Mouse (Mus musculus) cerebellum, postnatal 36 days (tissue): Measurements from ENCODE around the gene Zfp599.
"Not testable (repeated sequence)": the region's sequence is repeated elsewhere in the genome, so short reads cannot be mapped to it uniquely, and the experiment has no call there.

Experiments
- DNase-seq, 2 experiments: peaks; one replicate each; pipeline ENCODE4 v3.0.0; 2021 to 2022; ENCODE audit warnings: mixed read lengths in 2 of 2

Gene Zfp599

DNA sequence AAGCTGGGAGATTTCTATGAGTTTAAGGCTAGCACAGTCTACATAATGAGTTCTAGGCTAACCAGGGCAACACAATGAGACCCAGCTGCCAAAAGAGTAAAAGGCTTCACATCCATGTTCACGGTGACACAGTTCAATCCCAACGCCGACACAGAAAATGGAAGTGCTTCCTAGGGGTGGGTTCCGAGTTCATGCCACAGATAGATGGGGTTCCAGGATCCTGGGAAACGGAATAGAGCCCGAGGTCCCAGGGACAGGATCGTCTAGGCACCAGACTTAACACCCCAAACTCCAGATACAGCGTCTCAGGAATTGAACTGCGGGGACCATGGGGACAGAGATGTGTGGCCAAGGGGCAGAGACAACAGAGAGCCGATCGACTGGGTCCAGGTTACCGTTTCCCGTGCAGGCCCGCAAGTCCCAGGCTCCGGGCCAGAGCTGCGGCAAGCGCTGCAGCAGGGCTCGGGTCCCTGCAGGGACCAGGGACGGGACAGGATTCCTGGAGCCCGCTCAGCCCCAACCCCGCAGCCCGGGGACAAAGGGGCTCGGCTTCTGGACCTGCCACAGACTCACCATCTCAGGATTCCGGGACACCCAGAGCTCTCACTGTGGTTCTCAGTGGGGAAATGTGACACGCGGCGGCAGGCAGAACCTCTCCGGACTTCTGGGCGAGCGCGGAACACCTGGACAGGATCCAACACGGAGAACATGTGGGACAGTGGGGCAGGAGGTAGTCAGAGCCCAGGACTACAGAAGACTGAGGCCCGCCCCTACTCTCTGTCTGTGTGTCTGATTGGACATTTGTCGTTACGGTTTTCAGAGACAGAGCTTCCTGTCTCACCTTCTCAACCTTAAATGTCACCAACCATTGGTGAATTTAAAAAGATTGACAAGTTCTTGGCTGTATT lies at the start of gene Zfp599:
TSS of gene Zfp599 (minus strand) at position 712 of the 908 bp plus-strand sequence.
- DNase-seq, result peak; percentile 68 to 74

- not testable (repeated sequence) for DNase-seq
These were observed 48.2 kb upstream of the Zfp599 start for GRCm38 (mm10) chr9:22307920-22308262.

GRCm38 (mm10) chr9:22307156-22307919 lies 47.6 kb upstream of the Zfp599 start, which contains the start of gene Zfp810:
Zfp810 (minus strand) TSS chr9:22307648.
- DNase-seq, result peak; percentile 87 to 90

DNA sequence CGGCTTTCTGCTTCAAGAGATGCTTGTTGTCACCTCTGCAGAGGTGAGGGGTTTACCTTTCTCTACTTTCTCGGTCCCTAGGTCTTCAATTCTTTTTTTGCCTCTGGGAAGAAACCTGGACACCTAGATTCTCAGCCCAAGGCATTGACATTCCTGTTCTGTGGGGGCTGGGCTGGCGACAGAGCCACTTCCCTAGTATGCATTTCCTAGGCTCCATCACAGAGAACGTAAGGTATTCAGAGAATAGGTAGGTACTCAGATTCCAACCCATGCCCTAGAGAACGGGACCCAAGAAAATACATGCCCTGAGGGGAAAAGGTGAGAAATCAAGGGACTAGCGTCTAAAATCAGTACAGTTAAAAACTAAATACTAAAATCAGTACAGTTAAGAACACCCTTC lies 47.0 kb upstream of the Zfp599 start:
- DNase-seq, result peak in 1 of 2 experiments; percentile 9

- no peak for DNase-seq
These were observed 42.5 kb upstream of the Zfp599 start for GRCm38 (mm10) chr9:22302199-22302598.

DNA sequence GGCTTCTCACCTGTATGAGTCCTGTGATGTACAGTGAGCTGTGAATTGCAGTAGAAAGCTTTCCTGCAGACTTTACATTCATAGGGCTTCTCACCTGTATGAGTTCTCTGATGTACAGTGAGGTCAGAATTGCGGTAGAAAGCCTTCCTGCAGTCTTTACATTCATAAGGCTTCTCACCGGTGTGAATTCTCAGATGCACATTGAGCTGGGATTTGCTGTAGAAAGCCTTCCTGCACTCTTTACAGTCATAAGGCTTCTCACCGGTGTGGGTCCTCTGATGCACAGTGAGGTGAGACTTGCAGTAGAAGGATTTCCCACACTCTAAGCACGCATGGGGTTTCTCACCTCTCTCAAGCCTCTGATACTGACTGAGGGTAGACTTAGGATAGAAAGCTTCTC lies 19.0 kb upstream of the Zfp599 start:
- no peak for DNase-seq

DNA sequence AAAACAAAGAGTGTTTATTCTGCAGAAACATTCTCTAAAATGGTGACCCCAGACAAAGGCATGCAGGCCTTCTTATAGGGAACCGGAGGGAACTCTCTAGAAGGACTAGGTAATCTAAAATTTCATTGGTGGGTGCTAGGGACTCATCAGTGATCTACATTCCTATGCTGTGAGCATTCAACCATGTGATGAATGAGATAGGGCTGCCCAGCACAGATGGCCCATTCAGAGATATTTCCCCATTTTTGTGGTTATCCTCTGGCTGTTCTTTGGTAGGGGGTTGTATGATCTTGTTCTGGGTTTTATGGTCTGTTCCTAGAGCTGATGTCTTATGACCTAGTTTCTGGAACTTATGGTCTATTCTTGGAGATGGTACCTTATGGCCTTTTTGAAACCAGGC lies 9.2 kb upstream of the Zfp599 start:
- no peak for DNase-seq

DNA sequence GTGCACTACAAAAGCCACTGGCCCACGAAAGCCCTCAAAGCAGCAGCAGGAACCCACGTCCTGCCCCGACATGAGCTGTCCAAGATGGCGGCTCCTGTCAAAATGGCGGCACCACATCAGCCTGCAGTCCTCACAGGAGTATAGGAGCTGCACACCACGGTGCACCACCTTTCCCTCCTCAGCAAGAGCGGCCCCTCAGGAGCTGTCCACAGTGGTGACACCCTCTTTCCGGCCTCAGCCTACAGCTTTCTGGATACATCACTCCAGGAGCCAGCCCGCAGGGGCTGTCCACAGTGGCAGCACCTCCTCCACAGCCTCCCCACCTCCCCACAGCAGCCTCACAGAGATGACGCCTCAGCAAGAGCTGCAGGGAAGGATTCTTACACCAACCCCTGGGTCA lies 2.9 kb upstream of the Zfp599 start:
- DNase-seq, result no peak

- no peak for DNase-seq
These were observed 1.9 kb upstream of the Zfp599 start for GRCm38 (mm10) chr9:22261594-22261993.

DNA sequence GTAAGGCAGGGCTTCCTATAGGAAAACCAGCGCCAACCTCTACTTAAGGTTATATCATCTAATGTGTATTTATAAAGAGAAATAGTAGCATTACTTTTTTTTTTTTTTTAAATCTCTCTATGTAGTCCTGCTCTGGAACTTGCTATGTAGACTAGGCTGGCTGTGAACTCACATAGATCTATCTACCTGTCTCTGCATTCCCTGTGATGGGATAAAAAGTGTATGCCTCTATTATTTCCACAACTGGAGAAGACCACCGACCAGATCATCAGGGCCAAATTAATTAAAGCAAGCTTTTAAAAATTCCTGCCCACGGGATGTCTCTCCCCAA lies 362 bp upstream of the Zfp599 start:
- no peak for DNase-seq

DNA sequence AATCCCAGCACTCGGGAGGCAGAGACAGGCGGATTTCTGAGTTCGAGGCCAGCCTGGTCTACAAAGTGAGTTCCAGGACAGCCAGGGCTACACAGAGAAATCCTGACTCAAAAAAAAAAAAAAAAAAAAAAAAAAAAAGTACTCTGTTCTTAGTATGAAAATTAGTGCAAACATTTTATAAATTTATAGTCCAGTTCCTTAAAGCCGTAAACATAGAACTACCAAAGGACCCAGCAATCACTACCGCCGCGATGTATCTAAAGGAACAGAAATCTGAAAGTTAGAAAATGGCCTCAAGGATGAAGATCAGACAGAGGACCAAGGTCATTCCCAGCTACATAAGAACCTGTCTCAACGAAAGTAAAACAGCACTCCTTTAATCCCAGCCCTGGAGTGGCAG lies 911 bp downstream of the Zfp599 start:
- DNase-seq, result no peak

DNA sequence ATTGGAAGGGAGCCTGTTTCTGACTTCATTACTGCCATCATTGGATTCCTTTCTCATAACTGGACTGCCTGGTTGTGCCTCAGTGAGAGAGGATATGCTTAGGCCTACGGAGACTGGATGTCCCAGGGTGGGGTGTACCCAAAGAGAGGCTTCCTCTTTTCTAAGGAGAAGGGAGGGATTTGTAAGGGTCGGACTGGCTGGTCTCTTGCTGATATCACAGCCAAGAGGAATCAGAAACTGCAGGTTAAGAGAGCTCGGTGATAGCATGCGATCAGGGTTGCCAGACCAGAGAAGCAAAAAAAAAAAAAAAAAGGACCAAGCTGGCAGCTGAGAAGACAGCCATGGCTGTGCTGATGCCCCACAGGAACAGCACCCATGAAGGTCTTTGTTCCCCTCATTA lies 3.1 kb downstream of the Zfp599 start:
- DNase-seq, result no peak

DNA sequence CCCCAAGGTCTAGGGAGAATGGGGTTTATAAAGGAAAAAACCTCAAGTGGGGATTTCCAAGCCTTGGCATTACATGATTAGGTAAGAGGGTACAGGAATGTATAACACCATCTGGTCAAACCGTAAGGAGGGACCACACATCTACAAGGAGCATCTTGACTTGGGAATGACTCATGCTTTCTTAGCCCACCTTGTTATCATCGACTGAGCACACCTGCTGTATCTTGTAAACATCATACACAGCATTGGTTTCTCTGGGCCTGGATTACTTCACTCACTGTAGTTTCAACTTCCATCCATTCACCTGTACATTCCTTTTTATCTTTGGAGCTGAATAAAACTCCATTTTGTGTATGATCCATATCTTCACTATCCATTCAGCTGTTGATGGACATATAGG lies 15.5 kb downstream of the Zfp599 start:
- no peak for DNase-seq

- no peak for DNase-seq
These were observed 19.7 kb downstream of the Zfp599 start for GRCm38 (mm10) chr9:22240001-22240400.

DNA sequence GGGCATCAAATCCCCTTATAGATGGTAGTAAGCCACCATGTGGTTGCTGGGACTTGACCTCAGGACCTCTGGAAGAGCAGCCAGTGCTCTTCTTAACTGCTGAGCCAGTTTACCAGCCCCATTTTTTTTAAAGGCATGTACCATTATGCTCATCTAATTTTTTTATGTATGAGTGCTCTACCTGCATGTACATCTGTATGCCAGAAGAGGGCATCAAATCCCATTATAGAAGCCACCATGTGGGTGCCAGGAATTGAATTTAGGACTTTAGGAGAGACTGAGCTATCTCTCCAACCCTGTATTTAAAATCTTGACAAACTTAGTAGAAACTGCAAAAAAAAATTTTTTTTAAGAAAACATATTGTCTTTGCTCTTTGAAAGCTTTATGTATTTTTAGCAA lies 29.1 kb downstream of the Zfp599 start:
- DNase-seq, result no peak

- no peak for DNase-seq
These were observed 29.6 kb downstream of the Zfp599 start for GRCm38 (mm10) chr9:22230061-22230460.

DNA sequence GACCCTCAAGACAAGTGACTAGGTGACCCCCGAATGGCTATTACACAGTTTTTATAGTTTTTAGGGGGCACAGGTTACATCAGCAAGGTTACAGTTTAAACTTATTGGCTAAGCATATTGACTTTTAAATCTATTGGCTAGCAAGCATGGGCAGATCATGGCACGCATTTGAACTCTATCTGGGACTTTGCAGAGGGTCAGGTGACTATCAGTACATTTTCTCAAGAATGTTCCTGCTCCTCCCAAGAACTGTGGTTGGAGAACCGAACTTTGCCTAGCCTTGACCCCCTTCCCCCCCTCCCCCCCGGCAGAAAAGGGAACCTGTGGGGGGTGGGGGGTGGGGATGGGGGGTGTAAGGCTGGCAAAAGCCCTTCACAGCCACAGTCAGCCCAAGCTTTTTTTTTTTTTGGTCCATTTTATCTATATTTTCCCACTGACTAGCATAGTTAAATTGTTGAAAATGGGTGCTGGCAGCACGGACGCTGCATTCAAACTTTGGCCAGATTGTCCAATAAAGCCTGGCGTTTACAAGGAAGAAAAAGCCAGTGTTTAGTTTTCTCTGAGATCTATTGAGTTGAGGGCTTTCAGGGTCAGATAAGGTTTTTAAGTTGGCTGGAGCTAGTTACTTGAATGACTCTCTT lies 30.2 kb downstream of the Zfp599 start:
- DNase-seq, result no peak

DNA sequence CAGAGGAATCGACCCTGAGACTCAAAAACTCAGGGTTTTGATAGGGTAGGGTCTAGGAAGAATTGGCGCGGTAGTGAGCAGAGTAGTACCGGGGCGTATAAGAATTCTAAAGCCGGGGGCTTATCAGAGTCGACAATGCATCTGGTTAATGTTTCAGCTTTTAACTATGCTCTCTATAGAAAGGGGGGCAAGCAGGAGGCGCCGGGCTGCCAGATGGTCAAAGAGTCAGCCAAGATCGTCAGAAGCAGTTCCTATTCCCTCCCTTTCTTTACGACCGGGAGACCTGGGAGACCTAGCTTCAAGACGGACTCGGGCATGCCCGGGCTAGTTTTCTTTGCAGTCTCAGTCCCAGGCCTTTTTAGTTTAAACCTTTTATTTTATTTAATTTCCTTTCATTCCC lies 32.8 kb downstream of the Zfp599 start:
- peak; percentile 31 to 43 for DNase-seq

GRCm38 (mm10) chr9:22226389-22226673 lies 33.4 kb downstream of the Zfp599 start:
- DNase-seq, result not testable (repeated sequence)

DNA sequence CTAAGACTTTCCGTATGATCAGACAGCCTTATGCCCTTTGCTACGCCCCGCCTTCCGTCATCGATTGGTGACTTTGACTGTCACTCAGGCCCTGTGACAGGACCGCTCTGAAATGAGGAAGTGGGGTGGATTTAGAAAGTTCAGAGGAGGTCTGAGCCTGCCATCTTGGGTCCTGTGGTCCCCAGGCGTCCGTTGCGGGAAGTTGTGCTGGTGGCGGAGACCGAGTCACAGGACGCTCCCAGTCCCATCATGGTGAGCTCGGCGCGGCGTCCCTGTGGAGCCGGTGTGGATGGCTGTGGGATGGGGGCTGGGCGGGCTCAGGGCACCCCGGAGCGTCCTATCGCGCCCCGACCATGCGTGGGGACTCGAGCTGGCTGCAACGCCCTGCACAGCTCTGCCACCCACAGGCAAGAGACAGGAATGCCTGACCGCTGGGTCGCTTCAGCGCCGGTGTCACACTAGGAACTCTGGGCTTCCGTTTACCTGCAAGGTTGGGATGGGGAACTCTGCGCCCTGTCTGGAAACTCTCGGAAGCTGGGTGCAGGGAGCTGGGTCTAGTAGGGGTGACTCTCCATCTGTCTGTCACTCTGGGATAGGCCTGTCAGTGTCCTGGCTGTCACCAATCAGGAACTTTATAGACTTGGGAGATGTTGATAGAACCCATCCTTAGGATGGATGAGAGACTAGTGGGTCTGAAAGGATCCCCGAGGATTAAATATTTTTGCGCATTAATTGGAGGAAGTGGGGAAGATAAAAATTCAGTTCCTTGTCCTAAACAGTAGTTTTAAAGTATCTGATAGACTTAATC lies 33.9 kb downstream of the Zfp599 start, which contains the start of gene Zfp809:
TSS of gene Zfp809 (plus strand) at position 134 of the 808 bp plus-strand sequence.
- peak; percentile 99 to 100 for DNase-seq

- peak; percentile 24 to 29 for DNase-seq
These were observed 34.9 kb downstream of the Zfp599 start for GRCm38 (mm10) chr9:22224536-22225503.

- no peak for DNase-seq
These were observed 35.6 kb downstream of the Zfp599 start for GRCm38 (mm10) chr9:22224066-22224465.
